Mouse (Mus musculus) embryonic fibroblast, embryonic 13.5 days (primary cell): ENCODE data around the gene Sema4b.

Source experiments
- CTCF ChIP-seq: IDR thresholded peaks from 2 replicates; pipeline ENCODE4 v1.5.1; 2011; ENCODE audit warnings: mild to moderate bottlenecking, control low read depth, low read length, moderate library complexity, borderline replicate concordance; ENCODE audit not compliant: insufficient read depth
- POLR2A ChIP-seq: IDR thresholded peaks from 2 replicates; pipeline ENCODE4 v1.6.1; 2011; ENCODE audit warnings: low read depth, mild to moderate bottlenecking, control low read depth, low read length, moderate library complexity

DNA sequence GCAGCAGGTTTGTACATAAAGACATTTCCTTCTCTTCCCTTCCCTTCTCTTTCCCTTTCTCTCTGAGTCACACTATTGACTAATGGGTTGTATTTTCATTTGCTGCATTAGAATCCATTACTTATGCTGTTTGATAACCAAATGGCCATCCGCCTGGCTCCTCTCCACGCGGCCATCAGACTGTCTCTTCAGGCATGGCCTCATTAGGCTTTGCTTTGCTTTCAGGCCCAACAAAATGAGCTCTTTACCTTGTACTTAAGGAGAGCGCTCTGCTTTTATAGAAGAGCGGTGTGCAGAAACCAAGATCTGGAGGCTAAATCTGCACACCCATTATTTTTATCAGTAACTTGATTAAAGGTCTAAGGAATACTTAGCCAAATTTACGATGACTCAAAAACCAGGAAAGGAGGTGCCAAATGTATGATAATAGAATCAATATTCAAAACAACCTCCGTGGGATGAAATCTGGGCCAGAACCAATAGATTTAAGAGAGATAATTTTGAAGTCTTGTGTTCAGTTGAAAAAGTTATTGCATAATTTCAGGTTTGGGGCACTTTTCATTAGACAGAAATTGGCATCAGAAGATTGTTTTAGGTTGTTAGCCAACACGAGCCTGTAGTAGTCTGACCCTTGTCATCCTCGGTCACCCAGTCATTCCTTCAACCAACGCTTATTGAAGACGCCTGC is 9.1 kb downstream of the Sema4b start:
- no peak for TF ChIP-seq CTCF
- TF ChIP-seq POLR2A: no peak
